Mouse (Mus musculus): ENCODE results near the gene Lrp4. TPM values are rescaled to one million over a fixed set of nuclear protein-coding genes. Genes with fewer than 3 reads are reported as not detected.

The Lrp4 gene
- polyA plus RNA-seq, 1 experiment from 2014 or later: 18.9 TPM

- peak overlapping the region; percentile 22; the same call in 1 of the 2 replicates for H3K27ac ChIP-seq (ENCODE audit: low read length)
- ATAC-seq (no peak), DNase-seq (ENCODE audit: low spot score) (no peak)
- 0 out of 2 replicates have a peak overlapping the region, but pooled peaks have one; percentile 6 for H3K9ac ChIP-seq (replicated peaks; ENCODE audit: low read depth)
- H3K4me1 ChIP-seq (ENCODE audit: insufficient read depth, low read depth, low read length): no peaks in the 10 kb centered on the region
- TF ChIP-seq EP300 (IDR thresholded peaks at IDR 0.05) (no peak), CTCF (IDR thresholded peaks at IDR 0.05) (no peak)
- H3K4me3 ChIP-seq (ENCODE audit: low read depth, low read length): no peak overlapping the region
- no peaks in the 10 kb centered on the region for H3K27me3 ChIP-seq (replicated peaks; ENCODE audit: insufficient read depth, low read length)
- WGBS: 59% methylated on average over 7 of the region's 7 CpGs
- no peaks in the 10 kb centered on the region for H3K9me3 ChIP-seq (ENCODE audit: low read length)
- H3K36me3 ChIP-seq (ENCODE audit: insufficient read depth, low read length): no peaks in the 10 kb centered on the region
- no peak overlapping the region for H3K4me2 ChIP-seq (replicated peaks; ENCODE audit: low read depth, low read length)
These were observed 33.1 kb upstream of the Lrp4 start for GRCm38 (mm10) chr2:91424061-91424720.

- TF ChIP-seq EP300 (IDR thresholded peaks at IDR 0.05) (peak; percentile 91), CTCF (IDR thresholded peaks at IDR 0.05) (no peak)
- Histone ChIP-seq H3K4me2 (replicated peaks; ENCODE audit: low read depth, low read length) (no peak overlapping the region), H3K9me3 (ENCODE audit: low read length) (no peaks in the 10 kb centered on the region), H3K27me3 (replicated peaks; ENCODE audit: insufficient read depth, low read length) (no peaks in the 10 kb centered on the region), H3K4me1 (ENCODE audit: insufficient read depth, low read depth, low read length) (peaks cover 16% of the 10 kb centered on the region; the same call in 1 of the 2 replicates), H3K27ac (ENCODE audit: low read length) (peak overlapping the region; percentile 27; the same call in 1 of the 2 replicates), H3K4me3 (ENCODE audit: low read depth, low read length) (no peak overlapping the region), H3K36me3 (ENCODE audit: insufficient read depth, low read length) (no peaks in the 10 kb centered on the region), H3K9ac (replicated peaks; ENCODE audit: low read depth) (no peak overlapping the region)
- DNase-seq (ENCODE audit: low spot score) (peak; percentile 52), ATAC-seq (peak; percentile 75)
- WGBS: 55% methylated on average over 1 of the region's 1 CpGs
These were observed 31.0 kb upstream of the Lrp4 start for GRCm38 (mm10) chr2:91426321-91426720.

- Histone ChIP-seq H3K4me1 (ENCODE audit: insufficient read depth, low read depth, low read length) (peaks cover 16% of the 10 kb centered on the region; the same call in 1 of the 2 replicates), H3K4me2 (replicated peaks; ENCODE audit: low read depth, low read length) (no peak overlapping the region), H3K27me3 (replicated peaks; ENCODE audit: insufficient read depth, low read length) (no peaks in the 10 kb centered on the region), H3K9ac (replicated peaks; ENCODE audit: low read depth) (no peak overlapping the region), H3K27ac (ENCODE audit: low read length) (no peak overlapping the region), H3K9me3 (ENCODE audit: low read length) (no peaks in the 10 kb centered on the region), H3K36me3 (ENCODE audit: insufficient read depth, low read length) (no peaks in the 10 kb centered on the region), H3K4me3 (ENCODE audit: low read depth, low read length) (no peak overlapping the region)
- TF ChIP-seq EP300 (IDR thresholded peaks at IDR 0.05) (no peak), CTCF (IDR thresholded peaks at IDR 0.05) (no peak)
- DNase-seq (ENCODE audit: low spot score) (no peak), ATAC-seq (no peak)
- WGBS: 85% methylated on average over 3 of the region's 3 CpGs
These were observed 28.2 kb upstream of the Lrp4 start for GRCm38 (mm10) chr2:91429146-91429545.

GRCm38 (mm10) chr2:91429915-91430599 is 27.3 kb upstream of the Lrp4 start:
- Histone ChIP-seq H3K9ac (replicated peaks; ENCODE audit: low read depth) (no peak overlapping the region; the same call in 1 of the 2 replicates), H3K36me3 (ENCODE audit: insufficient read depth, low read length) (no peaks in the 10 kb centered on the region), H3K4me1 (ENCODE audit: insufficient read depth, low read depth, low read length) (peaks cover 16% of the 10 kb centered on the region; the same call in 1 of the 2 replicates), H3K9me3 (ENCODE audit: low read length) (no peaks in the 10 kb centered on the region), H3K27me3 (replicated peaks; ENCODE audit: insufficient read depth, low read length) (no peaks in the 10 kb centered on the region), H3K4me2 (replicated peaks; ENCODE audit: low read depth, low read length) (no peak overlapping the region), H3K27ac (ENCODE audit: low read length) (no peak overlapping the region), H3K4me3 (ENCODE audit: low read depth, low read length) (no peak overlapping the region)
- DNase-seq (ENCODE audit: low spot score) (no peak), ATAC-seq (no peak)
- WGBS: 34% methylated on average over 9 of the region's 9 CpGs
- no peak for TF ChIP-seq CTCF (IDR thresholded peaks at IDR 0.05)

- H3K9ac ChIP-seq (replicated peaks; ENCODE audit: low read depth): no peak overlapping the region; the same call in 1 of the 2 replicates
- no peak; the same call in 1 of the 2 replicates for ATAC-seq
These were observed 26.8 kb upstream of the Lrp4 start for GRCm38 (mm10) chr2:91430600-91430919.

GRCm38 (mm10) chr2:91436713-91437112 is 20.6 kb upstream of the Lrp4 start:
- no peak for DNase-seq (ENCODE audit: low spot score)
- no peak overlapping the region for H3K9ac ChIP-seq (replicated peaks; ENCODE audit: low read depth)
- TF ChIP-seq EP300 (IDR thresholded peaks at IDR 0.05) (no peak), CTCF (IDR thresholded peaks at IDR 0.05) (no peak)
- peak overlapping the region; percentile 47 for H3K27ac ChIP-seq (ENCODE audit: low read length)
- no peaks in the 10 kb centered on the region for H3K27me3 ChIP-seq (replicated peaks; ENCODE audit: insufficient read depth, low read length)
- H3K4me2 ChIP-seq (replicated peaks; ENCODE audit: low read depth, low read length): no peak overlapping the region
- WGBS: 61% methylated on average over 8 of the region's 8 CpGs
- no peak for ATAC-seq
- H3K36me3 ChIP-seq (ENCODE audit: insufficient read depth, low read length): no peaks in the 10 kb centered on the region
- H3K9me3 ChIP-seq (ENCODE audit: low read length): no peaks in the 10 kb centered on the region
- H3K4me1 ChIP-seq (ENCODE audit: insufficient read depth, low read depth, low read length): peaks cover 15% of the 10 kb centered on the region; the same call in 1 of the 2 replicates
- H3K4me3 ChIP-seq (ENCODE audit: low read depth, low read length): no peak overlapping the region

More at GRCm38 (mm10) chr2:91430600-91430919, 26.8 kb upstream of the Lrp4 start:
- DNase-seq (ENCODE audit: low spot score): no peak
- H3K27me3 ChIP-seq (replicated peaks; ENCODE audit: insufficient read depth, low read length): no peaks in the 10 kb centered on the region
- no peak overlapping the region for H3K27ac ChIP-seq (ENCODE audit: low read length)
- H3K4me2 ChIP-seq (replicated peaks; ENCODE audit: low read depth, low read length): no peak overlapping the region
- peaks cover 16% of the 10 kb centered on the region; the same call in 1 of the 2 replicates for H3K4me1 ChIP-seq (ENCODE audit: insufficient read depth, low read depth, low read length)
- TF ChIP-seq CTCF (IDR thresholded peaks at IDR 0.05) (no peak), EP300 (IDR thresholded peaks at IDR 0.05) (no peak)
- 47% methylated on average over 6 of the region's 6 CpGs for WGBS
- no peaks in the 10 kb centered on the region for H3K9me3 ChIP-seq (ENCODE audit: low read length)
- H3K36me3 ChIP-seq (ENCODE audit: insufficient read depth, low read length): no peaks in the 10 kb centered on the region
- no peak overlapping the region for H3K4me3 ChIP-seq (ENCODE audit: low read depth, low read length)

Measured in lung, postnatal 0 days (tissue).